Mouse (Mus musculus): Measurements from ENCODE around the gene Lmod3. TPM values are rescaled to one million over a fixed set of nuclear protein-coding genes. Genes with fewer than 3 reads are reported as not detected.

The Lmod3 gene
- polyA plus RNA-seq, 1 experiment = not detected

DNA sequence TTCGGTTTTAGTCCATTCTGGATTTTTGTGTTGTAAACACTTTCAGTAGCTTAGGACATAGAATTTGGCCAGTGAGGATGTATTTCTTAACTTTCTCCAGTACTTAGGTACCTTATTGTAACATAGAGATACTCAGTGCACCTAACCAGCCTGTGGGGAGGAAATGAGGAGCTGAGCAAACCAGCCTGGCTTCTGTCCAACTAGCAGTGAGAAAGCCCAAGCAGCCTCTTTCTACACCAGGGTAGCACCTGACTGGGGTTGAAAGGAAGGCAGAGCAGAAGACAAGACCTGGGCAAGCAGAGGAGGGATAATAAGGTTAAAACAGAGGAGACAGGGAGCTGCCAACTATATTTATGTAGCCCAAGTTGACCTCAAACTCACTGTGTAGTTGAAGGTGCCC lies 31.1 kb upstream of the Lmod3 start:
- Histone ChIP-seq H3K4me3 (replicated peaks; ENCODE audit: control insufficient read depth, low read depth, low read length) (no peak overlapping the region), H3K27ac (ENCODE audit: control insufficient read depth, insufficient read depth, low read depth, low read length, poor library complexity) (no peak overlapping the region), H3K4me1 (ENCODE audit: control insufficient read depth, insufficient read depth, low read length) (no peaks in the 10 kb centered on the region)
- TF ChIP-seq CTCF (IDR thresholded peaks at IDR 0.05; ENCODE audit: control insufficient read depth, insufficient read depth, low read length) = no peak
- no peak for TF ChIP-seq POLR2A (IDR thresholded peaks at IDR 0.05; ENCODE audit: borderline replicate concordance, control insufficient read depth, low read depth, low read length)
- 71% methylated on average over 1 of the region's 1 CpGs for WGBS

DNA sequence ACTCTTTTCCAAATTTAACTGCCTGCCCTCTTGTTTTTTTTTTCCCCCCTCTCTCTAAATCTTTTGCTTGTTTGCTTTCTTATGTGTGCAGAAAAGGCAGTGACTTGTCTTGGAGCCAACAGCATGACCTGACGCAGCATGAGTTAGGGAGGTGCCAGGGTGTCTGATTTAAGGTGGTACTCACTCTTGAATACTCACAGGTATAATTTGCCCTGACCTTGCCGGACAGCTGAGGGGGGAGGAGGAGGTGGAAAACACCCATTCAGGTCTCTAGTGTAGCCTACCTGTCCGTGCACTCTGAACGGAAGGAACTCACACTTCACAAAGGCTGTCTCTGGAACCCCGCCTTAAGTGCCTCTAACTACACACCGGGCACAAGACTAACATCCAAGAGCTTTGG lies 26.3 kb upstream of the Lmod3 start:
- TF ChIP-seq POLR2A (IDR thresholded peaks at IDR 0.05; ENCODE audit: borderline replicate concordance, control insufficient read depth, low read depth, low read length) = no peak
- TF ChIP-seq CTCF (IDR thresholded peaks at IDR 0.05; ENCODE audit: control insufficient read depth, insufficient read depth, low read length) = no peak
- Histone ChIP-seq H3K4me1 (ENCODE audit: control insufficient read depth, insufficient read depth, low read length) (peaks cover 1% of the 10 kb centered on the region; the same call in 1 of the 2 replicates), H3K27ac (ENCODE audit: control insufficient read depth, insufficient read depth, low read depth, low read length, poor library complexity) (no peak overlapping the region), H3K4me3 (replicated peaks; ENCODE audit: control insufficient read depth, low read depth, low read length) (no peak overlapping the region)
- 79% methylated on average over 6 of the region's 6 CpGs for WGBS

DNA sequence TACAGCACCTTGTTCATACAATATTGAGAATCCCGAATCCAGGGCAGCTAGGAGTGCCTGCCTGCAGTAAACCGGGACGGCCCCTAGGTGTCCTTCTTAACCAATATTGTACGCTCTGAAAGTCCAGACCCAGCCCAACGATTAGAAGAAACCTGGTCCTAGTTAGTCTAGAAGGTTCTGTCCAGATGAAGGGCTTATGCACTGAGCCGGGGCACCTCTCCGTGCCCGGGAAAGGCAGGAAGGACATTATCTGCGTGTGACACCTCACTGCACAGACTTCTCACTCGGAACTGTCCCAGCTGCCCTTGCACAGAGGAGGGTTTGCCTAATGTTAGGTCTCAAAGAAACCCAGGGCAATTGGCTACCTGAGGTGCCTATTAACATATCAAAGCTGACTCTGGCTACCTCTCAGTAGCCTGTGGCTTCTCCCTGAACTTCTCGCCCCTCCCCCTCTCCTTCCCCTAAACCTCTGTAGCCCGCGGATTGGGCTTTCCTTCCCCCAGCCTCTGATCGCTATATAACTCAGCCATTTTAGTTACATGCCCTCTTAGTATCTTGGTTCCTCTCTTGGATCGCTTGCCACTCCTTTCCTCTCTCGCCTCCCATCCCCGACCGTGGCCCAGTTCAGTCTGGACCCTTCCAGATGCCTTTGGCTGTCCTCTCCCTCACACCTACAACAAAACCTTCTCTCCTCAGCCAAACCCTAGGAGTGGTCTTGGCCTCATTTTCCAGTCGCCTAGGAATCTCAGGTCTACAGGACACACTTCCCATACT lies 25.6 kb upstream of the Lmod3 start:
- peak overlapping the region; percentile 33 for H3K4me3 ChIP-seq (replicated peaks; ENCODE audit: control insufficient read depth, low read depth, low read length)
- no peak for TF ChIP-seq POLR2A (IDR thresholded peaks at IDR 0.05; ENCODE audit: borderline replicate concordance, control insufficient read depth, low read depth, low read length)
- peak; percentile 58 for TF ChIP-seq CTCF (IDR thresholded peaks at IDR 0.05; ENCODE audit: control insufficient read depth, insufficient read depth, low read length)
- WGBS = 6% methylated on average over 19 of the region's 19 CpGs
- peaks cover 1% of the 10 kb centered on the region; the same call in 1 of the 2 replicates for H3K4me1 ChIP-seq (ENCODE audit: control insufficient read depth, insufficient read depth, low read length)
- no peak overlapping the region for H3K27ac ChIP-seq (ENCODE audit: control insufficient read depth, insufficient read depth, low read depth, low read length, poor library complexity)

DNA sequence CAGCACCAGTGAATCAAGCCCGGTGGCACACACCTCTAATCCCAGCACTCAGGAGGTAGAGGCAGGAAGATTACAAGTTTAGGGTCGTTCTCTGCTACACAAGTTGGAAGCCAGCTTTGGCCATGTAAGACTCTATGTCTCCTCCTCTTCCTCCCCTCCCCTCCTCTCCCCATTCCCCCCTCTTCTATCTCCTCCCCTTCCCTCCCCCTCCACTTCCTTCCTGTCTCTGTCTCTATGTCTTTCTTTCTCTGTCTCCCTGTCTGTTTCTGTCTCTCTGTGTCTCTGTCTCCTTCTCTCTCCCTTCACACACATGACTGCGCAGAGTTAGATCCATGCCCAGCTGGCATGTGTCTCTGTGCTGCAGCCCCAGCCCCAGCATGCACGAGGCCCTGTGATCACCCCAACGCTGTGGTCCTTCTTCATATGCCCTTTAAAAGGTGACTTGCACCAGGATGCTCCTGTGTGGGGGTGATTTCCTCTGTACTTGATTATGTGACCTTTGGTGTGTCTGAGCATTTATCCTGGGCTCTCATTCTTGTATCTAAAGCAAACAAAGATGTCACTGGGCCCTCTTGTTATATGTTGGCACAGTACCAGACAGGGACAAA lies 24.4 kb upstream of the Lmod3 start:
- Histone ChIP-seq H3K27ac (ENCODE audit: control insufficient read depth, insufficient read depth, low read depth, low read length, poor library complexity) (no peak overlapping the region), H3K4me1 (ENCODE audit: control insufficient read depth, insufficient read depth, low read length) (peaks cover 1% of the 10 kb centered on the region; the same call in 1 of the 2 replicates), H3K4me3 (replicated peaks; ENCODE audit: control insufficient read depth, low read depth, low read length) (no peak overlapping the region)
- TF ChIP-seq POLR2A (IDR thresholded peaks at IDR 0.05; ENCODE audit: borderline replicate concordance, control insufficient read depth, low read depth, low read length) (no peak), CTCF (IDR thresholded peaks at IDR 0.05; ENCODE audit: control insufficient read depth, insufficient read depth, low read length) (no peak)
- 50% methylated on average over 5 of the region's 5 CpGs for WGBS

DNA sequence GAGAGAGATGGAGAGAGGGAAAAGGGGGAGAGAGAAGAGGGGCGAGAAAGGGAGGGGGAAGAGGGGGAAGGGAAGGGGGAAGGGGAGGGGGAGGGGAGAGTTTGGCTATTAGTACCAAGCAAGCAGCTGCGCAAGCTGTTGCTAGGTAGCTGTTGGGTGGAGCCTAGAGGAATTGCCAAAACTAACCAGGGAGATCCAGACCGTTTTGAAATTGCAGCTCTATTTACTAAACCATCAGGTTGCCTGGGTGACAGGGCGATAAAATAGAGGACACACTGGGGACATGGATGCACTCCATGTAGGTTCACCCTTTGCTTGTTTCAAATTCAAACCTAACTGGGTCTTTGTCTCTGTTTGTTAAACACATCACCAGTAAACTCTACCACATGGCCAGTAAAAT lies 23.8 kb upstream of the Lmod3 start:
- H3K4me3 ChIP-seq (replicated peaks; ENCODE audit: control insufficient read depth, low read depth, low read length) = no peak overlapping the region
- WGBS = 62% methylated on average over 4 of the region's 4 CpGs
- H3K27ac ChIP-seq (ENCODE audit: control insufficient read depth, insufficient read depth, low read depth, low read length, poor library complexity) = no peak overlapping the region
- TF ChIP-seq POLR2A (IDR thresholded peaks at IDR 0.05; ENCODE audit: borderline replicate concordance, control insufficient read depth, low read depth, low read length) = no peak
- no peak for TF ChIP-seq CTCF (IDR thresholded peaks at IDR 0.05; ENCODE audit: control insufficient read depth, insufficient read depth, low read length)
- H3K4me1 ChIP-seq (ENCODE audit: control insufficient read depth, insufficient read depth, low read length) = peaks cover 1% of the 10 kb centered on the region; the same call in 1 of the 2 replicates

DNA sequence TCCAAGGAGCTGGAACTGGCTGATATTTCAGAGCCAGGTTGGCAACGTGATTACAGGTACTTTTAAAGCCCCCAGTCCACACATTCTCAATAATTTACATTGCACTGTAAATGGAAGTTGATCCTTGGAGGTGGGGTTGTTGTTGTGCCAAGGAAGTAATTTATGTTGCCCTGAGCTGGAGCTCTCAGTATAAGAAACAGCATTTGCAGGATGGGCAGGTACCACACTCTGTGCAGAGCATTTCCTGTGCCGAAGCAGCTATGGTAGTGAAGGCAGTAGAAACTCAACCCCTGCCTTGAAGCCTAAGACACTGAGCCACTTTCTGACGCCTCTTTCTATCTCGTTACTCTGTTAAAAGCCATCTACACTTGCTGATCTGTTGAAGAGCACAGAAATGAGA lies 23.2 kb upstream of the Lmod3 start:
- Histone ChIP-seq H3K4me1 (ENCODE audit: control insufficient read depth, insufficient read depth, low read length) (peaks cover 1% of the 10 kb centered on the region; the same call in 1 of the 2 replicates), H3K27ac (ENCODE audit: control insufficient read depth, insufficient read depth, low read depth, low read length, poor library complexity) (no peak overlapping the region)
- WGBS = 52% methylated on average over 4 of the region's 4 CpGs

DNA sequence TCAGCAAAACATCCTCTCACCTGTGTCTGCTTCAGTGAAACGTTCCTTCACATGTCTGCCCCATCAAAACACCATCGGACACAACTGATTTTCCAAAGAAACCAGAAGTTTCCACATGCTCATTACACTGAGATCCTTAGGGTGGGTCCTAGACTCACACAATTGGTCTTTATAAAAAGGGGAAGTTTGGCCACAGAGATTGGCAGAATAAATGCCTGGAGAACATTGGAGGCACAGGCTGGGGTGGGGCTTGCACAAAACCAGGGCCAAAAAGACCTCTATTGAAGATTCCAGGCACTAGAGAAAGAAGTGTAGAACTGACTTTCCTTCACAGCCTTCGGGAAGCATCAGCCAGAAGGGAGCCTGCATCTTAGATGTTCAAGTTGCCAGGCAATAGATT lies 21.2 kb upstream of the Lmod3 start:
- Histone ChIP-seq H3K4me1 (ENCODE audit: control insufficient read depth, insufficient read depth, low read length) (peaks cover 1% of the 10 kb centered on the region; the same call in 1 of the 2 replicates), H3K27ac (ENCODE audit: control insufficient read depth, insufficient read depth, low read depth, low read length, poor library complexity) (no peak overlapping the region), H3K4me3 (replicated peaks; ENCODE audit: control insufficient read depth, low read depth, low read length) (no peak overlapping the region)
- TF ChIP-seq POLR2A (IDR thresholded peaks at IDR 0.05; ENCODE audit: borderline replicate concordance, control insufficient read depth, low read depth, low read length) (no peak), CTCF (IDR thresholded peaks at IDR 0.05; ENCODE audit: control insufficient read depth, insufficient read depth, low read length) (no peak)
- WGBS = 56% methylated on average over 3 of the region's 3 CpGs

More for the DNA sequence above, 23.2 kb upstream of the Lmod3 start:
- TF ChIP-seq POLR2A (IDR thresholded peaks at IDR 0.05; ENCODE audit: borderline replicate concordance, control insufficient read depth, low read depth, low read length) (no peak), CTCF (IDR thresholded peaks at IDR 0.05; ENCODE audit: control insufficient read depth, insufficient read depth, low read length) (no peak)
- no peak overlapping the region for H3K4me3 ChIP-seq (replicated peaks; ENCODE audit: control insufficient read depth, low read depth, low read length)

DNA sequence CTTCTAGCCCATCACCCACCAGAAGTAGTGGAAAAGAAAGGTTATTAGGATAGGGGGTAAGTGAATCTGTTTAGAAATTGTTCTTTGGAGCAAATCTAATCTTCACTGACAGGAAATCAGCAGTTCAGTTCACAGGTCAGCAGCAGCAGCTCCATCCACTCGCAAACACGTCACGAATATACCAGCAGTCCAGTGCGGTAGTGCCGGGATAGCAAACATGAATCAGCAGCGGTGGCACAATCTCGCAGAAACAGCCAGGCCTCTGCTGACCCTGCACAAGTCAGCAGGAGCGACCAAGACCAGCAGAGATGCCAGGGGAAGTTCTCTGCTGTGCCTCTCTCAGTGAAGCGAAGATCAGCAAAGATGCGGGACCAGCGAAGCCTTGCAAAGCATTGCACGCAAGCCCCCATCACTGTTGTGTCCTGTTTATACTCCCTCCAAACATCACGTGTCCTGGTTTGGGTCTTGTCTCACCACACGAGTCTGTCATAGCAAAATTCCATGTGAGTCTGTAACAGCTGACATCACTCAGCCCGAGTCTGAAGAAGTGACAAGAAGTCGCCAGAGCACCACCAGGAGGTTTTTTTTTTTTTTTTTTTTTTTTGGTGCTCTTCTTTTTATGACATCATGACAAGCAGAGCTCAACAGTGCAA lies 20.6 kb upstream of the Lmod3 start:
- 82% methylated on average over 16 of the region's 16 CpGs for WGBS
- TF ChIP-seq POLR2A (IDR thresholded peaks at IDR 0.05; ENCODE audit: borderline replicate concordance, control insufficient read depth, low read depth, low read length) = no peak
- no peak for TF ChIP-seq CTCF (IDR thresholded peaks at IDR 0.05; ENCODE audit: control insufficient read depth, insufficient read depth, low read length)
- Histone ChIP-seq H3K27ac (ENCODE audit: control insufficient read depth, insufficient read depth, low read depth, low read length, poor library complexity) (no peak overlapping the region), H3K4me3 (replicated peaks; ENCODE audit: control insufficient read depth, low read depth, low read length) (no peak overlapping the region), H3K4me1 (ENCODE audit: control insufficient read depth, insufficient read depth, low read length) (peaks cover 1% of the 10 kb centered on the region; the same call in 1 of the 2 replicates)
